Mouse (Mus musculus): ENCODE measurements at regions not wholly inside any gene's neighbourhood (a gene's known extent, or its start where the extent isn't known, plus 50 kb on each side); places are given as distances from the start of the nearest gene placed in this dataset.

DNA sequence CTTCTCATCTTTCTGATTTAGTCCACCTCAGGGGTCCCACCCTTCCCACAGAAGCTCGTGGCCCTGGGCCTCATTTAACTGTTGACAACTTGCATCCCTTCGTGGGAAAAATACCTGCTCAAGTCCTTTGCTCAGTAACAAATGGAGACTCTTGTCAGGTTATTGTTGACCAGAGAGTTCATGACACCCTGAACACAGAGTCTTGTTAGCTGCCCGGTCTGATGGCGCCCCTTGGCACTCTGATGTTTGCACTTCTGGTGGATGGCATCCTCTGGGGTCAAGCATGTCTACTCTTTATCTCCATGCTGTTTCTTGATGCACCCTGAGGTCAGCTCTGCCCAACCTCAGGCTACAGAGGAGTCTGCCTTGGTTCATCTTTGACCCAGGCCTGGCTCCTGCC is 157.6 kb upstream of the Trpc7 start:
- TF ChIP-seq CTCF (IDR thresholded peaks at IDR 0.05; ENCODE audit: low read depth) (no peak), EP300 (IDR thresholded peaks at IDR 0.05; ENCODE audit: low read depth) (no peak)
